Mouse (Mus musculus) liver, embryonic 16.5 days (tissue): ENCODE measurements around the gene Vac14. TPM values are rescaled to one million over a fixed set of nuclear protein-coding genes. Genes with fewer than 3 reads are reported as not detected.

ENCODE experiments used
- ATAC-seq: fragments of 200-750 bp; cut with Nextera tagmentation; 2 replicates; pipeline ENCODE4 v1.8.0; 2017; ENCODE audit warnings: low read depth, mild to moderate bottlenecking, moderate number of reproducible peaks, moderate library complexity
- H3K27ac ChIP-seq: fragments of 300-500 bp; sonication (generic); 2 replicates; pipeline ENCODE4 v1.5.1; 2014; ENCODE audit warnings: mild to moderate bottlenecking, low read length
- H3K27me3 ChIP-seq: fragments of 300-500 bp; sonication (generic); 2 replicates; pipeline ENCODE4 v1.6.1; 2014; ENCODE audit warnings: low read depth, low read length, mixed read lengths; ENCODE audit not compliant: control insufficient read depth, insufficient read depth
- H3K36me3 ChIP-seq: fragments of 300-500 bp; sonication (generic); 2 replicates; pipeline ENCODE4 v1.6.1; 2014; ENCODE audit warnings: mild to moderate bottlenecking; ENCODE audit not compliant: control insufficient read depth, insufficient read depth
- H3K4me1 ChIP-seq: fragments of 300-500 bp; sonication (generic); 2 replicates; pipeline ENCODE4 v1.6.1; 2014; ENCODE audit warnings: low read depth, low read length, mixed read lengths; ENCODE audit not compliant: control insufficient read depth
- H3K4me2 ChIP-seq: fragments of 300-500 bp; sonication (generic); 2 replicates; pipeline ENCODE4 v1.6.1; 2014; ENCODE audit warnings: low read depth, low read length, mixed read lengths
- H3K4me3 ChIP-seq: fragments of 300-500 bp; sonication (generic); 2 replicates; pipeline ENCODE4 v1.5.1; 2014; ENCODE audit warnings: low read depth, mild to moderate bottlenecking, low read length
- H3K9ac ChIP-seq: fragments of 300-500 bp; sonication (generic); 2 replicates; pipeline ENCODE4 v1.6.1; 2014; ENCODE audit warnings: low read depth, low read length
- H3K9me3 ChIP-seq: fragments of 300-500 bp; sonication (generic); replicated peaks from 2 replicates; pipeline ENCODE4 v1.6.1; 2016; ENCODE audit warnings: low read length; ENCODE audit not compliant: control insufficient read depth
- whole genome bisulfite sequencing: fragments of 180-500 bp; shearing (Covaris S2); extraction: QIAGEN DNeasy Blood & Tissue Kit; methylation state at CpG from one replicate; pipeline ENCODE4 v1.1.7; 2014; ENCODE audit not compliant: insufficient replicate concordance; 5-methylcytosine and 5-hydroxymethylcytosine counted together
- polyA plus RNA-seq: library from polyadenylated mRNA; unstranded; fragments of >200 nt; fragmentation: Nextera tagmentation; extraction: Ambion mirVana; gene quantifications from 2 replicates; pipeline ENCODE4 v1.2.1, GENCODE M21; 2015

The Vac14 gene
- polyA plus RNA-seq, 1 experiment from 2014 or later, result 9.2 TPM

DNA sequence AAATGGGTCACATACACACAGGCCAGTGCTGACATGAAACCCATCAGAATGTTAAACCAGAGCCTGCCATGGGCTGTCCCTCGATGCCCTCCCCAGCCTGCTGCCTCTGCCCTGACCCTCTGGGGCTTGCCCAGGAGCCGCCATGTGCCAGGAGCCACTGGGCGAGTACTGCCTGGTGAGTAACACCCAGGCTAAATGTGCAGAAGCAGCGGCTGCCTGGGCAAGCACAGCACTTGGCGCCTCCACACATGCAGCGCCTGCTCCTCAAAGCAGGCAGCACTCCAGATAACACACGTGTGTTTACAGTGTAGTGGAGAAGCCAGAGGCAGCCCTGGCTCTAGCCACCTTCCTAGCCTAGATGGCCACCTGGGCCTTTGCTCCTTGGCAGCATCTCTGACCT lies 94.7 kb downstream of the Vac14 start:
- Histone ChIP-seq H3K36me3 (peaks cover 3% of the 10 kb centered on the region), H3K27ac (no peak overlapping the region), H3K4me3 (no peak overlapping the region), H3K27me3 (no peaks in the 10 kb centered on the region), H3K9ac (no peak overlapping the region), H3K4me2 (no peak overlapping the region), H3K9me3 (no peaks in the 10 kb centered on the region), H3K4me1 (no peaks in the 10 kb centered on the region)
- 81% methylated on average over 7 of the region's 7 CpGs for WGBS
- ATAC-seq, result no peak

- Histone ChIP-seq H3K27me3 (peaks cover 3% of the 10 kb centered on the region; the same call in 1 of the 2 replicates), H3K9me3 (no peaks in the 10 kb centered on the region), H3K4me2 (no peak overlapping the region), H3K27ac (no peak overlapping the region), H3K4me1 (no peaks in the 10 kb centered on the region), H3K9ac (no peak overlapping the region), H3K4me3 (no peak overlapping the region), H3K36me3 (peaks cover 3% of the 10 kb centered on the region)
- no peak for ATAC-seq
- 73% methylated on average over 15 of the region's 15 CpGs for WGBS
Observed at GRCm38 (mm10) chr8:110714827-110715519, 96.6 kb downstream of the Vac14 start.

DNA sequence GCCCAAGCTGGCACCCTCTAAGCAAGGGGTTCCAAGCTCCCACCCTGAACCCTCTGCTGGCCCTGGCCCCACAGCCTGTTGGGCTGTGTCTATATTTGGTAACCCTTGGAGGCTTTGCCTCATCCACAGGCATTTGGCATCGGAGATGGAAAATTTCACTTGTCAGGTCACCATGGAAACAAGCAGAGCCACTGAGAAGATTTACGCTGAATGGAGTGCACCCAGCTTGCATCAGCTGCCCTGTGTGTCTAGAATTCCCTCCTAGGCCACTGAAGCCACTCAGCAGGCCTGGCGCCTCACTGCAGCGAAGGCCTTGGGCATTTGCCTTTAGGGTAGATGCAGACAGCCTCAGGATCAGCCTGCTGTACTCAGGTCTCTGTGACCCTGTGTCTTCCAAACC lies 97.7 kb downstream of the Vac14 start:
- H3K4me2 ChIP-seq, result no peak overlapping the region
- no peak for ATAC-seq
- H3K36me3 ChIP-seq, result no peaks in the 10 kb centered on the region; the same call in 1 of the 2 replicates
- 79% methylated on average over 4 of the region's 4 CpGs for WGBS
- H3K4me1 ChIP-seq, result no peaks in the 10 kb centered on the region
- no peaks in the 10 kb centered on the region for H3K9me3 ChIP-seq
- H3K4me3 ChIP-seq, result no peak overlapping the region
- H3K27ac ChIP-seq, result no peak overlapping the region
- H3K27me3 ChIP-seq, result peaks cover 13% of the 10 kb centered on the region
- H3K9ac ChIP-seq, result no peak overlapping the region

DNA sequence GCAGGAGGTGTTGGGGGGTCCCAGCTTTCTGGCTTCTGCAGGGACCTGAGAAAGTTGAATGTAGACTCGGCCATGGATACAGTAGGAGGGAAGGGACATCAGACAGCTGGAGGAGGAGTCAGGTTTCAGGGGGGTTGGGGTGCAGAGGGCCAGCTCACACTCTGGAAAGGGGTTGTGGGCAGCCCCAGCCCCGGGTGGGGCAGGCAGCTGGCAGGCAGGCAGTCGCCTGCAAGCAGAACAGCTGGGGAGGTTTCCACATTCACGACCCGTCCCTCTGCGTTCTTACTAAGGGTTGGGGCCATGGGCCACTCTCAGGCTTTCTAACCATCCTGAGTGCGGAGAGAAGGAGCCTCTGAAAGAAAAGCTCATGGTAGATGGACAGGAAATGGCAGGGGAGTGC lies 98.7 kb downstream of the Vac14 start:
- H3K4me1 ChIP-seq, result no peaks in the 10 kb centered on the region
- WGBS, result 58% methylated on average over 7 of the region's 7 CpGs
- H3K27me3 ChIP-seq, result peaks cover 23% of the 10 kb centered on the region
- no peak overlapping the region for H3K9ac ChIP-seq
- ATAC-seq, result no peak
- H3K36me3 ChIP-seq, result no peaks in the 10 kb centered on the region
- H3K4me3 ChIP-seq, result no peak overlapping the region
- no peak overlapping the region for H3K27ac ChIP-seq
- H3K9me3 ChIP-seq, result no peaks in the 10 kb centered on the region
- no peak overlapping the region for H3K4me2 ChIP-seq

GRCm38 (mm10) chr8:110718209-110718968 lies 100.0 kb downstream of the Vac14 start:
- no peak overlapping the region for H3K27ac ChIP-seq
- no peak overlapping the region for H3K4me2 ChIP-seq
- 66% methylated on average over 8 of the region's 8 CpGs for WGBS
- H3K4me3 ChIP-seq, result no peak overlapping the region
- H3K9ac ChIP-seq, result no peak overlapping the region
- no peaks in the 10 kb centered on the region for H3K9me3 ChIP-seq
- H3K27me3 ChIP-seq, result peaks cover 29% of the 10 kb centered on the region
- no peak for ATAC-seq
- no peaks in the 10 kb centered on the region for H3K4me1 ChIP-seq
- no peaks in the 10 kb centered on the region for H3K36me3 ChIP-seq

DNA sequence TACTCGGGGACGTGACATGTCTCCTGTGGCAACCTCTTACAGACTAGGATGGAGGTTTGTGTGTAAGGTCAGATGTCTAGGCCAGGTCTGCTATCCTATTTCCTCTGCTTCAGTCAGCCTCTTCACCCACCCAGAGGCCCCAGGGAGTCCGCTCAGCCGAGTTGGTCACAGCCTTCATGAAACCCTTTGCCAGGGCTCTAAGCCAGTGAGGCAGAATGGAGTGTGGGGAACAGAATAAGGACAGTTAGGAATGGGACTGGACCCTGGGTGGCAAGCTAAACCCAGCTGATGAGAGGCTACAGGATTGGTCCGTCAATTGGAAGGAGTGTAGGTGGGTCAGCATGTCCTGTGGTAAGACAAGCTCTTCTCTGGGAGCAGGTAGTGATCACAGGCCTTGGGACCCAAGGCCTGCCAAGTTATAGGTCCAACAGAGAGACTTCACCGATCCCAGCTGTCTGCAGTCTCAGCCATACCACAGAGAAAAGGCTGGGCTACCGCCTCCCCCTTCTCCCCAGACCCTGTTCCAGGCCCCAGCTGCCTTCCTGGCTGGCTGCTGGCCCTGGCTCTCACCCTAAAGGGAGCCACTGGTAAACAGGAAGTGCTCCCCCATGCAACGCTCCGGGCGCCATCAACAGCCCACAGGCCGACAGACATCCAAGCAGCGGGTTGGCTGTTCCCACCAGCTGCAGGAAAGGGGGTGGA lies 100.7 kb downstream of the Vac14 start:
- H3K4me3 ChIP-seq, result no peak overlapping the region
- no peak overlapping the region for H3K4me2 ChIP-seq
- no peak overlapping the region for H3K27ac ChIP-seq
- H3K36me3 ChIP-seq, result no peaks in the 10 kb centered on the region
- peaks cover 29% of the 10 kb centered on the region for H3K27me3 ChIP-seq
- 31% methylated on average over 12 of the region's 12 CpGs for WGBS
- no peak overlapping the region for H3K9ac ChIP-seq
- no peaks in the 10 kb centered on the region for H3K9me3 ChIP-seq
- no peak; the same call in 1 of the 2 replicates for ATAC-seq
- H3K4me1 ChIP-seq, result no peaks in the 10 kb centered on the region

- Histone ChIP-seq H3K27ac (no peak overlapping the region), H3K4me3 (no peak overlapping the region), H3K36me3 (no peaks in the 10 kb centered on the region), H3K27me3 (peaks cover 29% of the 10 kb centered on the region), H3K4me2 (no peak overlapping the region), H3K9me3 (no peaks in the 10 kb centered on the region), H3K4me1 (no peaks in the 10 kb centered on the region; the same call in 1 of the 2 replicates), H3K9ac (no peak overlapping the region)
- no peak for ATAC-seq
- 54% methylated on average over 6 of the region's 6 CpGs for WGBS
Observed at GRCm38 (mm10) chr8:110719898-110720653, 101.7 kb downstream of the Vac14 start.

GRCm38 (mm10) chr8:110720685-110721598 lies 102.6 kb downstream of the Vac14 start, which contains the start of gene Mtss1l:
TSS of gene Mtss1l (plus strand) at chr8:110721476.
- Histone ChIP-seq H3K27ac (no peak within 1 kb of the TSS), H3K36me3 (no peaks in the 10 kb centered on the region), H3K9ac (peak within 1 kb of the TSS; percentile 40; the same call in 1 of the 2 replicates), H3K27me3 (peaks cover 29% of the 10 kb centered on the region), H3K4me1 (no peaks in the 10 kb centered on the region; the same call in 1 of the 2 replicates), H3K4me3 (peak within 1 kb of the TSS; percentile 62), H3K4me2 (peak within 1 kb of the TSS; percentile 58), H3K9me3 (no peaks in the 10 kb centered on the region)
- 5% methylated on average over 69 of the region's 75 CpGs for WGBS
- peak; percentile 57 for ATAC-seq
